Mouse (Mus musculus): ENCODE data around the gene Flvcr1. TPM values are rescaled to one million over a fixed set of nuclear protein-coding genes. Genes with fewer than 3 reads are reported as not detected.

Flvcr1 gene
- total RNA-seq (2012; rRNA removed) (40.0 and 47.9 TPM in 2 replicates), total RNA-seq (2014; rRNA removed) (86.8 and 93.8 TPM in 2 replicates), polyA plus RNA-seq (2012; ENCODE audit: insufficient read length, low read depth) (35.9 and 37.5 TPM in 2 replicates)

DNA sequence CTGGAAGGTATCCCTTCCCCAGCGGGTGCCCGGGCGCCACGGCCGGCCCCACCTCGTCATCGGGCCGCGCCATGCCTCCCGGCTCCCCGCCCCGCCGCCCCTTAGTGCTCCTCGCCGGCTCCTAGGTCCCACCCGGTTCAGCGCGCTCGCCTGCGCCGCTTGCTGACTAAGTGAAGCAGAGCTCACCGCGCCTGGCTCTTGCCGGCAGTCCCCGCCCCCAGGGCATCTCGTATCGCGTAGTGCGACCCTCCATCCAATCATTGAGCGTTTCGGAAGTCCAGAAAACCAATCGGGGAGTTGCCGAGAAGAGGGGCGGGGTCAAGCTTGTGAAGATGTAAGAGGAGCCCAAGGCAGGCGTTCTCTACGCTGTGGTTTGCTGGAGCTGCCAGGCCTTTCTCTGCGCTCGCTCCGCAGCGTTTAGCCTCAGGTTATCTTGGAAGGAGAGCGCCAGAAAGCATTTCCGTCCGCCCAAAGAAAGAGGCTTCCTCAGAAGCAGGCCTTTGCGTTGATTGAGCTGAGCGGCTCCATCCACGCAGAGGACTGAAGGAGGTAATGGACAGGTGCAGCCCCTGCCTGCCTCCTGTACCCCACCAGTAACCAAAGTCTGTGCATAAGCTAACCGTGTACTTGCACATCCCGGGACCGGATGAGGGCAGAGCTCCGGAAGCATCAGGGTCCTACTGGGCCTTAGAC is at the start of gene Flvcr1:
TSS of gene Flvcr1 (minus strand) at position 138 of the 693 bp plus-strand sequence.
- peak; percentile 100 for DNase-seq (ENCODE audit: extremely low read depth)
- no peaks in the 10 kb centered on the region for H3K27me3 ChIP-seq (replicated peaks)
- H3K9ac ChIP-seq (ENCODE audit: insufficient read depth, low read depth), result peak within 1 kb of the TSS; percentile 81
- dilution Hi-C loops (cut with MboI; ENCODE audit: extremely low pct_ligation_motif_present, extremely low pct_unique_long_range_greater_than_20kb, low sequenced_read_pairs), result no loop called here
- H3K9me3 ChIP-seq (replicated peaks; ENCODE audit: low read length), result no peaks in the 10 kb centered on the region
- peak within 1 kb of the TSS; percentile 81 for H3K27ac ChIP-seq (ENCODE audit: insufficient read depth, low read depth)
- H3K4me1 ChIP-seq (ENCODE audit: control insufficient read depth in 1 of 2, insufficient read depth in 2 of 2), result peaks cover 2 to 20% of the 10 kb centered on the region in 2 experiments; a peak in 3 of 4 replicates
- in situ Hi-C loops (cut with MboI; ENCODE audit: low pct_ligation_motif_present, low pct_unique_long_range_greater_than_20kb, low sequenced_read_pairs), result no loop called here
- peaks cover 17% of the 10 kb centered on the region for H3K79me2 ChIP-seq (replicated peaks; ENCODE audit: control insufficient read depth, extremely low read depth, insufficient read depth, poor library complexity, severe bottlenecking)
- peak within 1 kb of the TSS; percentile 70 to 99 (median 87) for H3K4me3 ChIP-seq (replicated peaks in 1 of 3; ENCODE audit: low read depth in 2 of 3, low read length in 2 of 3, poor library complexity in 1 of 3)
- peak within 1 kb of the TSS; percentile 62 for H3K4me2 ChIP-seq (ENCODE audit: insufficient read depth, low read depth, poor library complexity, severe bottlenecking)
- H3K36me3 ChIP-seq (replicated peaks in 1 of 2; ENCODE audit: control insufficient read depth in 1 of 2, insufficient read depth in 1 of 2, low read length in 1 of 2), result peaks cover 7 to 9% of the 10 kb centered on the region in 2 experiments
- TF ChIP-seq MEF2A (IDR thresholded peaks at IDR 0.05; ENCODE audit: borderline replicate concordance, low read depth, low read length) (peak; percentile 31; the same call in 1 of the 2 replicates), ELF1 (IDR thresholded peaks at IDR 0.05; ENCODE audit: low read depth, low read length) (peak; percentile 67), RCOR1 (conservative IDR thresholded peaks at IDR 0.05; ENCODE audit: low read depth, low read length) (peak; percentile 57; the same call in 1 of the 2 replicates), POLR2AphosphoS2 (IDR thresholded peaks at IDR 0.05; ENCODE audit: low read depth, low read length) (peak; percentile 82; the same call in 1 of the 2 replicates), ZMIZ1 (IDR thresholded peaks at IDR 0.05; ENCODE audit: low read depth, low read length) (peak; percentile 98), MYC (IDR thresholded peaks at IDR 0.05; ENCODE audit: low read depth, low read length) (no peak), USF1 (IDR thresholded peaks at IDR 0.05; ENCODE audit: low read depth, low read length) (no peak), PAX5 (IDR thresholded peaks at IDR 0.05; ENCODE audit: low read length) (no peak), BHLHE40 (IDR thresholded peaks at IDR 0.05; ENCODE audit: low read depth, low read length) (0 out of 2 replicates have a peak, but pooled peaks have one; percentile 38), ZNF384 (IDR thresholded peaks at IDR 0.05; ENCODE audit: low read depth, low read length) (no peak), MXI1 (IDR thresholded peaks at IDR 0.05; ENCODE audit: low read depth, low read length) (peak; percentile 80), JUN (IDR thresholded peaks at IDR 0.05; ENCODE audit: insufficient read depth, low read depth, low read length) (no peak), MAZ (IDR thresholded peaks at IDR 0.05; ENCODE audit: low read depth, low read length) (no peak; the same call in 1 of the 2 replicates), KAT2A (IDR thresholded peaks at IDR 0.05; ENCODE audit: insufficient replicate concordance, low read length) (peak; percentile 51; the same call in 1 of the 2 replicates), CTCF (conservative IDR thresholded peaks at IDR 0.05 in 1 of 2, IDR thresholded peaks at IDR 0.05 in 1 of 2; ENCODE audit: low read depth in 2 of 2, low read length in 2 of 2) (peak in 1 of 2 experiments; percentile 30; a peak in 2 of 4 replicates), E2F4 (IDR thresholded peaks at IDR 0.05; ENCODE audit: insufficient replicate concordance, low read depth, low read length) (no peak), HCFC1 (IDR thresholded peaks at IDR 0.05; ENCODE audit: low read depth, low read length) (peak; percentile 60; the same call in 1 of the 2 replicates), TBP (conservative IDR thresholded peaks at IDR 0.05; ENCODE audit: low read depth, low read length) (peak; percentile 94; the same call in 1 of the 2 replicates), ZC3H11A (IDR thresholded peaks at IDR 0.05; ENCODE audit: low read depth, low read length) (no peak), CHD1 (IDR thresholded peaks at IDR 0.05; ENCODE audit: low read depth, low read length) (peak; percentile 33; the same call in 1 of the 2 replicates), ETS1 (conservative IDR thresholded peaks at IDR 0.05; ENCODE audit: low read depth, low read length) (peak; percentile 50), SIN3A (IDR thresholded peaks at IDR 0.05; ENCODE audit: low read length) (peak; percentile 50; the same call in 1 of the 2 replicates), MAX (IDR thresholded peaks at IDR 0.05; ENCODE audit: low read length) (peak; percentile 48; the same call in 1 of the 2 replicates), EP300 (IDR thresholded peaks at IDR 0.05; ENCODE audit: low read length) (0 out of 2 replicates have a peak, but pooled peaks have one; percentile 21), TCF12 (IDR thresholded peaks at IDR 0.05; ENCODE audit: low read depth, low read length) (peak; percentile 98), UBTF (IDR thresholded peaks at IDR 0.05; ENCODE audit: low read depth, low read length) (peak; percentile 93; the same call in 1 of the 2 replicates), NELFE (IDR thresholded peaks at IDR 0.05; ENCODE audit: low read depth, low read length) (peak; percentile 97), GABPA (IDR thresholded peaks at IDR 0.05; ENCODE audit: insufficient replicate concordance, low read depth, low read length) (no peak), CHD2 (IDR thresholded peaks at IDR 0.05; ENCODE audit: low read length) (peak; percentile 80), NRF1 (IDR thresholded peaks at IDR 0.05; ENCODE audit: low read depth, low read length) (peak; percentile 64), USF2 (conservative IDR thresholded peaks at IDR 0.05; ENCODE audit: low read depth, low read length) (no peak), ZKSCAN1 (IDR thresholded peaks at IDR 0.05; ENCODE audit: borderline replicate concordance, low read depth, low read length) (no peak), MAFK (IDR thresholded peaks at IDR 0.05; ENCODE audit: insufficient replicate concordance, low read length) (peak; percentile 29; the same call in 1 of the 2 replicates), SMC3 (IDR thresholded peaks at IDR 0.05; ENCODE audit: low read depth, low read length) (no peak; the same call in 1 of the 2 replicates), POLR2A (IDR thresholded peaks at IDR 0.05; ENCODE audit: low read depth, low read length) (peak; percentile 99), RAD21 (IDR thresholded peaks at IDR 0.05; ENCODE audit: low read depth, low read length) (no peak), IRF4 (IDR thresholded peaks at IDR 0.05; ENCODE audit: low read depth, low read length) (no peak; the same call in 1 of the 2 replicates)
